Mouse (Mus musculus) liver, adult 2 months (tissue): ENCODE data around the gene Olfr557.

ENCODE experiments used
- CTCF ChIP-seq: fragments of 200-500 bp; IDR thresholded peaks from 2 replicates; pipeline ENCODE4 v1.5.1; 2011; ENCODE audit warnings: low read depth, low read length, control low read depth
- POLR2A ChIP-seq: fragments of 200-500 bp; IDR thresholded peaks from 2 replicates; pipeline ENCODE4 v1.6.1; 2011; ENCODE audit warnings: low read length, control low read depth; ENCODE audit not compliant: insufficient read depth; ENCODE audit errors: extremely low read depth

- TF ChIP-seq CTCF (no peak), POLR2A (no peak)
Observed at GRCm38 (mm10) chr7:102727391-102727790, 31.7 kb downstream of the Olfr557 start, which contains the start of gene Olfr559.
